Mouse (Mus musculus): ENCODE results near the gene Arhgap31.

GRCm38 (mm10) chr16:38702316-38702715 lies 10.8 kb downstream of the Arhgap31 start:
- TF ChIP-seq CTCF (IDR thresholded peaks at IDR 0.05; ENCODE audit: control insufficient read depth, insufficient read depth, low read length) (no peak), POLR2A (IDR thresholded peaks at IDR 0.05; ENCODE audit: borderline replicate concordance, control insufficient read depth, low read depth, low read length) (no peak)
